Mouse (Mus musculus) cortical plate, adult 2 months (tissue): ENCODE results near the gene Stxbp3. TPM values are rescaled to one million over a fixed set of nuclear protein-coding genes. Genes with fewer than 3 reads are reported as not detected.

Experiments used
- H3K27ac ChIP-seq: fragments of 200-500 bp; 2 replicates; pipeline ENCODE4 v1.5.1; 2012; ENCODE audit warnings: low read length, control low read depth, inconsistent platforms; ENCODE audit not compliant: insufficient read depth
- H3K4me1 ChIP-seq: fragments of 200-500 bp; 2 replicates; pipeline ENCODE4 v1.6.1; 2011; ENCODE audit warnings: low read length; ENCODE audit not compliant: control insufficient read depth, insufficient read depth
- H3K4me3 ChIP-seq: fragments of 200-500 bp; 2 replicates; pipeline ENCODE4 v1.5.1; 2011; ENCODE audit warnings: mild to moderate bottlenecking, low read length, control low read depth; ENCODE audit not compliant: insufficient read depth
- CTCF ChIP-seq: fragments of 200-500 bp; IDR thresholded peaks from 2 replicates; pipeline ENCODE4 v1.5.1; 2011; ENCODE audit warnings: mild to moderate bottlenecking, control low read depth, low read length; ENCODE audit not compliant: insufficient read depth; ENCODE audit errors: extremely low read depth
- POLR2A ChIP-seq: fragments of 200-500 bp; IDR thresholded peaks from 2 replicates; pipeline ENCODE4 v1.6.1; 2011; ENCODE audit warnings: mild to moderate bottlenecking, low read length, control low read depth; ENCODE audit not compliant: insufficient read depth; ENCODE audit errors: extremely low read depth
- polyA plus RNA-seq: library from polyadenylated mRNA; depleted of rRNA; stranded (reverse); fragments of >200 nt; gene quantifications from 2 replicates; pipeline ENCODE4 v1.2.3, GENCODE M21; 2012; rRNA removed

The Stxbp3 gene
- polyA plus RNA-seq, 1 experiment: 26.6 TPM

GRCm38 (mm10) chr3:108757570-108757969 is 82.8 kb downstream of the Stxbp3 start:
- no peak overlapping the region for H3K4me3 ChIP-seq
- TF ChIP-seq POLR2A (no peak), CTCF (no peak)
- H3K27ac ChIP-seq: no peak overlapping the region
- H3K4me1 ChIP-seq: no peaks in the 10 kb centered on the region

GRCm38 (mm10) chr3:108756131-108756530 is 84.2 kb downstream of the Stxbp3 start:
- Histone ChIP-seq H3K4me1 (no peaks in the 10 kb centered on the region), H3K27ac (no peak overlapping the region), H3K4me3 (no peak overlapping the region)
- TF ChIP-seq CTCF (no peak), POLR2A (no peak)

GRCm38 (mm10) chr3:108755542-108755941 is 84.8 kb downstream of the Stxbp3 start:
- H3K4me1 ChIP-seq: no peaks in the 10 kb centered on the region
- no peak for TF ChIP-seq POLR2A
- no peak for TF ChIP-seq CTCF
- H3K27ac ChIP-seq: no peak overlapping the region
- H3K4me3 ChIP-seq: no peak overlapping the region

- H3K4me1 ChIP-seq: no peaks in the 10 kb centered on the region
- no peak overlapping the region for H3K4me3 ChIP-seq
- TF ChIP-seq CTCF: no peak
- no peak for TF ChIP-seq POLR2A
- no peak overlapping the region for H3K27ac ChIP-seq
Measured at GRCm38 (mm10) chr3:108754541-108754940, 85.8 kb downstream of the Stxbp3 start.

- H3K27ac ChIP-seq: no peak overlapping the region
- H3K4me1 ChIP-seq: no peaks in the 10 kb centered on the region
- H3K4me3 ChIP-seq: no peak overlapping the region
- TF ChIP-seq CTCF: no peak
- no peak for TF ChIP-seq POLR2A
Measured at GRCm38 (mm10) chr3:108751691-108752090, 88.6 kb downstream of the Stxbp3 start.

- H3K4me3 ChIP-seq: no peak overlapping the region
- no peaks in the 10 kb centered on the region for H3K4me1 ChIP-seq
- H3K27ac ChIP-seq: no peak overlapping the region
- no peak for TF ChIP-seq CTCF
- no peak for TF ChIP-seq POLR2A
Measured at GRCm38 (mm10) chr3:108751061-108751460, 89.3 kb downstream of the Stxbp3 start.

GRCm38 (mm10) chr3:108744060-108744459 is 96.3 kb downstream of the Stxbp3 start:
- no peak overlapping the region for H3K27ac ChIP-seq
- no peak for TF ChIP-seq CTCF
- no peak for TF ChIP-seq POLR2A
- no peak overlapping the region for H3K4me3 ChIP-seq
- H3K4me1 ChIP-seq: no peaks in the 10 kb centered on the region

Other genes starting within 250 kb of the Stxbp3 start
- gene Wdr47, start 249.2 kb downstream of the Stxbp3 start, polyA plus RNA-seq: 75.7 and 79.9 TPM in 2 replicates
- gene Clcc1, start 186.6 kb downstream of the Stxbp3 start, polyA plus RNA-seq: 43.8 and 44.6 TPM in 2 replicates
- 9.2 and 9.8 TPM in 2 replicates for gene Gpsm2, start 118.2 kb downstream of the Stxbp3 start, polyA plus RNA-seq
- 0.02 and 0.06 TPM in 2 replicates for gene Aknad1, start 100.9 kb downstream of the Stxbp3 start, polyA plus RNA-seq
- 0.08 and 0.13 TPM in 2 replicates for gene Fndc7, start 49.5 kb upstream of the Stxbp3 start, polyA plus RNA-seq
- gene Prpf38b, start 71.2 kb upstream of the Stxbp3 start, polyA plus RNA-seq: 61.7 and 71.6 TPM in 2 replicates
- gene Henmt1, start 99.3 kb upstream of the Stxbp3 start, polyA plus RNA-seq: 1.5 and 1.7 TPM in 2 replicates
- not detected in 2 replicates for gene Gm9857, start 99.9 kb upstream of the Stxbp3 start, polyA plus RNA-seq
- gene Fam102b, start 187.1 kb upstream of the Stxbp3 start, polyA plus RNA-seq: 14.2 and 14.8 TPM in 2 replicates
- not detected in 2 replicates for gene Slc25a54, start 239.9 kb upstream of the Stxbp3 start, polyA plus RNA-seq